In genomic region chr2:165992270-165993172, GRCm38 (mm10) we compare ENCODE assay signal across 8 mouse cellular contexts. TPM values are rescaled to one million over a fixed set of nuclear protein-coding genes. Genes with fewer than 3 reads are reported as not detected.
DNase-seq lines count a peak whose midpoint lies in the region; ATAC-seq and TF ChIP-seq lines count a peak whose summit lies in the region.

Gene Ncoa3, plus strand, starts transcription at chr2:165992636.

- H3K27ac ChIP-seq in cortical plate, adult 2 months (ENCODE audit: insufficient read depth, low read length) = peak within 1 kb of the TSS; percentile 92

- TF ChIP-seq POLR2A in cortical plate, adult 2 months (IDR thresholded peaks at IDR 0.05; ENCODE audit: extremely low read depth, insufficient read depth, low read length) = peak; percentile 92

- H3K4me1 ChIP-seq in cortical plate, adult 2 months (ENCODE audit: control insufficient read depth, insufficient read depth, low read length) = peaks cover 2% of the 10 kb centered on the region; the same call in 1 of the 2 replicates

- peak; percentile 97 for DNase-seq in gastrocnemius, postnatal 10 days
- DNase-seq in induced T-regulatory cell, adult 2 months (ENCODE audit: low read depth) = peak; percentile 97
- DNase-seq in left cerebral cortex, adult 9 months (ENCODE audit: low spot score in 2 of 2) = peak; percentile 71 to 88
- peak; percentile 95 for DNase-seq in right cerebral cortex, postnatal 14 days
- DNase-seq in urinary bladder, postnatal 36 days (ENCODE audit: low spot score in 2 of 2) = peak; percentile 86 to 91

- ATAC-seq in activated CD4-positive, CD25-positive, alpha-beta regulatory T cell, adult 4 months = peak; percentile 89
- peak; percentile 95 for ATAC-seq in megakaryocyte progenitor cell, adult 5-6 weeks (replicated peaks; ENCODE audit: poor library complexity)

- peak within 1 kb of the TSS; percentile 97 for H3K4me3 ChIP-seq in cortical plate, adult 2 months (ENCODE audit: insufficient read depth, low read length)

- TF ChIP-seq CTCF in cortical plate, adult 2 months (IDR thresholded peaks at IDR 0.05; ENCODE audit: extremely low read depth, insufficient read depth, low read length) = no peak

RNA-seq across cellular contexts. Expression of gene Ncoa3, which starts in this region (rescaled TPM):
- 10 to 100 TPM; 65.2 to 65.3 TPM for polyA plus RNA-seq in activated CD4-positive, CD25-positive, alpha-beta regulatory T cell, adult 4 months (2017; shearing (Covaris generic))
- polyA plus RNA-seq in cortical plate, adult 2 months (2012; rRNA removed) = 29.7 and 32.8 TPM in 2 replicates
- total RNA-seq in gastrocnemius, postnatal 10 days (2021) = 10 to 100 TPM; 12.2 to 17.2 TPM
- 16.2 and 17.7 TPM in 2 replicates for total RNA-seq in megakaryocyte progenitor cell, adult 5-6 weeks (2015)
- total RNA-seq in megakaryocyte progenitor cell, adult 5-6 weeks (2017) = 12.0 and 18.2 TPM in 2 replicates

Comparison
In these comparisons a context has a peak if more than half of its experiments do, and no peak if none do; other contexts are left out.
1. Peak in every context shown above with its lines: DNase-seq, ATAC-seq, H3K4me3 ChIP-seq and H3K27ac ChIP-seq.